Mouse (Mus musculus) forebrain, embryonic 11.5 days (tissue): ENCODE data around the gene Stil. TPM values are rescaled to one million over a fixed set of nuclear protein-coding genes. Genes with fewer than 3 reads are reported as not detected.

Source experiments
- ATAC-seq: fragments of 200-750 bp; cut with Nextera tagmentation; replicated peaks from 2 replicates; pipeline ENCODE4 v1.8.0; 2017; ENCODE audit warnings: moderate TSS enrichment; ENCODE audit not compliant: low FRiP score
- DNase-seq: peaks from one replicate; pipeline ENCODE4 v3.0.0-alpha.2; 2017; ENCODE audit warnings: low spot score
- H3K27ac ChIP-seq: fragments of 300-500 bp; sonication (generic); 2 replicates; pipeline ENCODE4 v1.5.1; 2014; ENCODE audit warnings: low read depth, low read length
- H3K27me3 ChIP-seq: fragments of 300-500 bp; sonication (generic); 2 replicates; pipeline ENCODE4 v1.6.1; 2014; ENCODE audit warnings: mild to moderate bottlenecking, low read length, mixed read lengths; ENCODE audit not compliant: control insufficient read depth, insufficient read depth
- H3K36me3 ChIP-seq: fragments of 300-500 bp; sonication (generic); 2 replicates; pipeline ENCODE4 v1.6.1; 2014; ENCODE audit warnings: mild to moderate bottlenecking, low read length, moderate library complexity, mixed read lengths; ENCODE audit not compliant: control insufficient read depth, insufficient read depth
- H3K4me1 ChIP-seq: fragments of 300-500 bp; sonication (generic); replicated peaks from 2 replicates; pipeline ENCODE4 v1.6.1; 2014; ENCODE audit warnings: low read length, mixed read lengths; ENCODE audit not compliant: control insufficient read depth, insufficient read depth
- H3K4me2 ChIP-seq: fragments of 300-500 bp; sonication (generic); 2 replicates; pipeline ENCODE4 v1.6.1; 2014; ENCODE audit warnings: low read depth, mild to moderate bottlenecking, low read length, moderate library complexity, mixed read lengths; ENCODE audit not compliant: severe bottlenecking
- H3K4me3 ChIP-seq: fragments of 300-500 bp; sonication (generic); 2 replicates; pipeline ENCODE4 v1.5.1; 2014; ENCODE audit warnings: low read depth, low read length
- H3K9ac ChIP-seq: fragments of 300-500 bp; sonication (generic); 2 replicates; pipeline ENCODE4 v1.6.1; 2014; ENCODE audit warnings: low read length
- H3K9me3 ChIP-seq: fragments of 300-500 bp; sonication (generic); 2 replicates; pipeline ENCODE4 v1.6.1; 2016; ENCODE audit warnings: low read length, mixed read lengths; ENCODE audit not compliant: control insufficient read depth
- WGBS: fragments of 180-500 bp; shearing (Covaris S2); extraction: QIAGEN DNeasy Blood & Tissue Kit; methylation state at CpG from one replicate; pipeline ENCODE4 v1.1.7; 2014; 5-methylcytosine and 5-hydroxymethylcytosine counted together
- polyA plus RNA-seq: library from polyadenylated mRNA; unstranded; fragments of >200 nt; fragmentation: Nextera tagmentation; extraction: Ambion mirVana; gene quantifications from 2 replicates; pipeline ENCODE4 v1.2.1, GENCODE M21; 2014

Stil gene
- polyA plus RNA-seq, 1 experiment from 2014 or later = 32.2 TPM

- Histone ChIP-seq H3K4me3 (no peak overlapping the region), H3K27ac (no peak overlapping the region), H3K4me2 (no peak overlapping the region), H3K9me3 (no peaks in the 10 kb centered on the region), H3K9ac (no peak overlapping the region), H3K27me3 (no peaks in the 10 kb centered on the region), H3K4me1 (no peaks in the 10 kb centered on the region), H3K36me3 (peaks cover 14% of the 10 kb centered on the region)
- WGBS = 97% methylated on average over 3 of the region's 3 CpGs
- DNase-seq = no peak
- no peak for ATAC-seq
Observed at GRCm38 (mm10) chr4:115019997-115020396, 20.0 kb downstream of the Stil start.

GRCm38 (mm10) chr4:115035043-115035442, 35.1 kb downstream of the Stil start:
- Histone ChIP-seq H3K4me3 (no peak overlapping the region), H3K9me3 (no peaks in the 10 kb centered on the region), H3K36me3 (no peaks in the 10 kb centered on the region; the same call in 1 of the 2 replicates), H3K27me3 (no peaks in the 10 kb centered on the region), H3K27ac (no peak overlapping the region), H3K9ac (no peak overlapping the region), H3K4me2 (no peak overlapping the region), H3K4me1 (no peaks in the 10 kb centered on the region)
- DNase-seq (no peak), ATAC-seq (no peak)
- 88% methylated on average over 6 of the region's 6 CpGs for WGBS

- no peaks in the 10 kb centered on the region for H3K27me3 ChIP-seq
- peaks cover 2% of the 10 kb centered on the region; the same call in 1 of the 2 replicates for H3K36me3 ChIP-seq
- no peaks in the 10 kb centered on the region for H3K4me1 ChIP-seq
- no peaks in the 10 kb centered on the region for H3K9me3 ChIP-seq
- H3K9ac ChIP-seq = no peak overlapping the region
- 35% methylated on average over 4 of the region's 4 CpGs for WGBS
- no peak overlapping the region for H3K4me2 ChIP-seq
- H3K27ac ChIP-seq = no peak overlapping the region
- no peak overlapping the region for H3K4me3 ChIP-seq
- ATAC-seq (no peak), DNase-seq (peak; percentile 67)
Observed at GRCm38 (mm10) chr4:115038242-115038641, 38.3 kb downstream of the Stil start.

GRCm38 (mm10) chr4:115045621-115046020, 45.7 kb downstream of the Stil start:
- H3K4me1 ChIP-seq = no peaks in the 10 kb centered on the region
- no peak overlapping the region for H3K27ac ChIP-seq
- H3K4me2 ChIP-seq = no peak overlapping the region
- peaks cover 7% of the 10 kb centered on the region; the same call in 1 of the 2 replicates for H3K27me3 ChIP-seq
- no peak for DNase-seq
- no peaks in the 10 kb centered on the region for H3K9me3 ChIP-seq
- WGBS = 81% methylated on average over 3 of the region's 3 CpGs
- ATAC-seq = no peak
- no peak overlapping the region for H3K4me3 ChIP-seq
- no peak overlapping the region for H3K9ac ChIP-seq
- H3K36me3 ChIP-seq = peaks cover 2% of the 10 kb centered on the region; the same call in 1 of the 2 replicates

- WGBS = 7% methylated on average over 5 of the region's 5 CpGs
- Histone ChIP-seq H3K4me1 (0 out of 2 replicates have a peak, but pooled peaks cover 3% of the 10 kb centered on the region), H3K27me3 (peaks cover 25% of the 10 kb centered on the region), H3K36me3 (no peaks in the 10 kb centered on the region), H3K4me3 (no peak overlapping the region), H3K27ac (no peak overlapping the region), H3K4me2 (no peak overlapping the region), H3K9ac (no peak overlapping the region), H3K9me3 (no peaks in the 10 kb centered on the region)
- ATAC-seq (0 out of 2 replicates have a peak, but pooled peaks have one; percentile 28), DNase-seq (peak; percentile 84)
Observed at GRCm38 (mm10) chr4:115047750-115048149, 47.8 kb downstream of the Stil start.

GRCm38 (mm10) chr4:115048190-115048589, 48.2 kb downstream of the Stil start:
- DNase-seq (no peak), ATAC-seq (no peak)
- 74% methylated on average over 8 of the region's 8 CpGs for WGBS
- Histone ChIP-seq H3K4me2 (no peak overlapping the region), H3K27me3 (peaks cover 30% of the 10 kb centered on the region), H3K4me3 (no peak overlapping the region), H3K36me3 (no peaks in the 10 kb centered on the region), H3K9ac (no peak overlapping the region), H3K27ac (no peak overlapping the region), H3K4me1 (0 out of 2 replicates have a peak, but pooled peaks cover 5% of the 10 kb centered on the region), H3K9me3 (no peaks in the 10 kb centered on the region)

- no peak for DNase-seq
- Histone ChIP-seq H3K36me3 (no peaks in the 10 kb centered on the region), H3K9ac (no peak overlapping the region), H3K4me1 (0 out of 2 replicates have a peak, but pooled peaks cover 5% of the 10 kb centered on the region), H3K4me2 (no peak overlapping the region), H3K9me3 (no peaks in the 10 kb centered on the region), H3K27ac (no peak overlapping the region), H3K27me3 (peaks cover 57% of the 10 kb centered on the region), H3K4me3 (no peak overlapping the region)
- 71% methylated on average over 5 of the region's 5 CpGs for WGBS
- no peak for ATAC-seq
Observed at GRCm38 (mm10) chr4:115051245-115051644, 51.3 kb downstream of the Stil start.

GRCm38 (mm10) chr4:115052343-115053005, 52.5 kb downstream of the Stil start:
- peak; percentile 72 for DNase-seq
- no peak overlapping the region; the same call in 1 of the 2 replicates for H3K27ac ChIP-seq
- under 1% methylated on average over 36 of the region's 36 CpGs for WGBS

GRCm38 (mm10) chr4:115055044-115055443, 55.1 kb downstream of the Stil start:
- ATAC-seq = no peak
- Histone ChIP-seq H3K27ac (no peak overlapping the region), H3K27me3 (peaks cover 82% of the 10 kb centered on the region), H3K4me3 (no peak overlapping the region), H3K9ac (no peak overlapping the region), H3K36me3 (no peaks in the 10 kb centered on the region), H3K4me1 (peaks cover 17% of the 10 kb centered on the region), H3K4me2 (no peak overlapping the region), H3K9me3 (no peaks in the 10 kb centered on the region)
- WGBS = 7% methylated on average over 2 of the region's 2 CpGs
- DNase-seq = no peak

More at GRCm38 (mm10) chr4:115052343-115053005, 52.5 kb downstream of the Stil start:
- Histone ChIP-seq H3K27me3 (peaks cover 69% of the 10 kb centered on the region), H3K9ac (peak overlapping the region; percentile 12; the same call in 1 of the 2 replicates), H3K36me3 (no peaks in the 10 kb centered on the region), H3K9me3 (no peaks in the 10 kb centered on the region), H3K4me1 (peaks cover 17% of the 10 kb centered on the region), H3K4me3 (peak overlapping the region; percentile 16), H3K4me2 (peak overlapping the region; percentile 34; the same call in 1 of the 2 replicates)
- ATAC-seq = peak; percentile 28; the same call in 1 of the 2 replicates
